Mouse (Mus musculus): ENCODE measurements around the gene Efcab6.

DNA sequence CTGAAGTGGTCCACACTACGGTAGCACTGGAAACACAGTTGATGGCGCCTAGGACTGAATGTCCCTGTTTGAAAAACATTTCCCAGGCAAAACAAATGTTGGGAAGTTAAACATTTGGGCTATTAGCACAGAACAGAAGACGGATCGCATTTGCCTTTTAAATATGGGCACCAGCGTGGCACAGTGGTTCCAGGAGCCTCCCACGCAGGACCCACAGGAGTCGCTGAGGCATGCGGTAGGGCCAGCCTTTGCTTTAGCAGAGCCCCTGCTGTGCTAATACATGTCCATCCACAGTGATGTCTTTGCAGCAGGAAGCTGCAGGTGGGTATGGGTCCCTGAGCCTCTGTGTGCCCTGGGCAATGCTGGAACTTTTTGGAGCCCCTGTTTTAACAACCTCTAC, 237.2 kb downstream of the Efcab6 start:
- TF ChIP-seq CTCF (IDR thresholded peaks at IDR 0.05; ENCODE audit: insufficient read depth, low read length) = no peak
- no peak for TF ChIP-seq POLR2A (IDR thresholded peaks at IDR 0.05; ENCODE audit: borderline replicate concordance, extremely low read depth, low read depth, low read length)
